Mouse (Mus musculus): ENCODE data around the gene Gsto1.

GRCm38 (mm10) chr19:47865353-47865947 is 10.7 kb downstream of the Gsto1 start, which contains the start of gene Gsto2:
- peak; percentile 70 for TF ChIP-seq CTCF (IDR thresholded peaks at IDR 0.05; ENCODE audit: low read depth)
- peak; percentile 35; the same call in 1 of the 2 replicates for TF ChIP-seq EP300 (IDR thresholded peaks at IDR 0.05; ENCODE audit: low read depth)
